Mouse (Mus musculus) gastrocnemius, postnatal 10 days (tissue): ENCODE measurements at regions not wholly inside any gene's neighbourhood (a gene's known extent, or its start where the extent isn't known, plus 50 kb on each side); places are given as distances from the start of the nearest gene placed in this dataset.

ENCODE experiments used
- DNase-seq: peaks from one replicate; pipeline ENCODE4 v3.0.0; 2021; ENCODE audit warnings: mixed read lengths

DNA sequence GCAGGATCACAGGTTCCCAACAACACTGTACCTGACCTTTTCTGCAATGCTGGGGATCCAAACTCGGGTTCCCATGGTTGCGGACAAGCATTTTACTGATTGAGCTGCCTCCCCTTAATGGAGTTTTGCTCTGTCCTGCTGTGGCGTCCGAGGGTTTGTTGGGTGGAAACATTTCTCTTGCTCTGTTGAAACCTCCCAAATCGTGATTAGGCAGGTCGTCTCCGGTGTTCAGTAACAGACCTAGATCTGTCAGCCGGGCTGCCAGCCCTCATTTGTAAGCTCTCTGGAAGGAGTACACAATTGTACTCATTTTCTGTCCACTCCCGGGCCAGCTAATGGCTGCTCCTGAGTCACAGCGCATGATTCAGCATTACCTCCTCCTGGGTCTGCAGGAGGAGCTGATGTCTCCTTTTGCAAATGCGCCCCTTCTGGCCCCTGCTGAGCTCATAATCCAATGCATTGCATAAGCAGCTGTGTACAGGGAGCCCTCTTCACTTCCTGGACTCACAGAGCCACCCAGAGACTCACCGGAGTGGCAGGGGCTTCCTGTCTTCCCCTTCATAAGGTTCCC, 49.8 kb upstream of the Sipa1l2 start:
- peak; percentile 24 for DNase-seq
